Mouse (Mus musculus) heart, adult 2 months (tissue): ENCODE results near the gene 4930596D02Rik. TPM values are rescaled to one million over a fixed set of nuclear protein-coding genes. Genes with fewer than 3 reads are reported as not detected.

Experiments
- DNase-seq, 2 experiments: peaks; one replicate each; pipeline ENCODE4 v3.0.0; 2021
- H3K27ac ChIP-seq: fragments of 200-600 bp; 2 replicates; pipeline ENCODE4 v1.8.1; 2022
- H3K27me3 ChIP-seq: fragments of 200-500 bp; 2 replicates; pipeline ENCODE4 v1.6.1; 2012; ENCODE audit warnings: mild to moderate bottlenecking, low read length, inconsistent platforms, mixed read lengths; ENCODE audit not compliant: control insufficient read depth, insufficient read depth
- H3K36me3 ChIP-seq: fragments of 200-500 bp; 2 replicates; pipeline ENCODE4 v1.6.1; 2012; ENCODE audit warnings: low read length, inconsistent platforms; ENCODE audit not compliant: control insufficient read depth, insufficient read depth
- H3K4me1 ChIP-seq: fragments of 200-500 bp; 2 replicates; pipeline ENCODE4 v1.6.1; 2011; ENCODE audit warnings: low read length; ENCODE audit not compliant: control insufficient read depth, insufficient read depth
- H3K4me3 ChIP-seq: fragments of 200-600 bp; 2 replicates; pipeline ENCODE4 v1.8.1; 2022
- H3K79me2 ChIP-seq: fragments of 200-500 bp; replicated peaks from 2 replicates; pipeline ENCODE4 v1.6.1; 2012; ENCODE audit warnings: mild to moderate bottlenecking, inconsistent platforms, low read length, moderate library complexity, mixed read lengths; ENCODE audit not compliant: control insufficient read depth, insufficient read depth
- H3K9ac ChIP-seq: fragments of 200-500 bp; 2 replicates; pipeline ENCODE4 v1.6.1; 2012; ENCODE audit warnings: low read depth, mild to moderate bottlenecking, control low read depth, inconsistent platforms, low read length, mixed read lengths
- CTCF ChIP-seq: fragments of 200-600 bp; IDR thresholded peaks from 2 replicates; pipeline ENCODE4 v1.8.1; 2022; ENCODE audit warnings: antibody characterized with exemption, mild to moderate bottlenecking, moderate library complexity
- EP300 ChIP-seq: fragments of 200-500 bp; IDR thresholded peaks from 2 replicates; pipeline ENCODE4 v1.6.1; 2011; ENCODE audit warnings: low read depth, low read length, control low read depth; ENCODE audit not compliant: insufficient read depth
- POLR2A ChIP-seq: fragments of 200-500 bp; IDR thresholded peaks from 2 replicates; pipeline ENCODE4 v1.6.1; 2011; ENCODE audit warnings: mild to moderate bottlenecking, low read depth, low read length, control low read depth; ENCODE audit not compliant: insufficient read depth
- WGBS: fragments of 180-500 bp; shearing (Covaris S2); methylation state at CpG from one replicate; pipeline ENCODE4 v1.1.7; 2018; 5-methylcytosine and 5-hydroxymethylcytosine counted together
- intact Hi-C: fragments of 180-260 bp; cut with DNase I; formaldehyde crosslinking; loops from one replicate; pipeline ENCODE4 v1.15.1; 2025
- long read RNA-seq: library from polyadenylated mRNA; stranded (forward); transcript quantifications from one replicate; pipeline ENCODE4 v2.0.0, GENCODE M21; 2021
- polyA plus RNA-seq: library from polyadenylated mRNA; depleted of rRNA; stranded (reverse); fragments of >200 nt; gene quantifications from 2 replicates; pipeline ENCODE4 v1.2.3, GENCODE M21; 2012; rRNA removed
- total RNA-seq, 2 experiments: library from RNA; stranded (reverse); gene quantifications; 2 replicates each; pipeline ENCODE4 v1.2.3; 2021

Gene 4930596D02Rik
- total RNA-seq: not detected
- not detected in 2 replicates for polyA plus RNA-seq
- long read RNA-seq: 0 reads

DNA sequence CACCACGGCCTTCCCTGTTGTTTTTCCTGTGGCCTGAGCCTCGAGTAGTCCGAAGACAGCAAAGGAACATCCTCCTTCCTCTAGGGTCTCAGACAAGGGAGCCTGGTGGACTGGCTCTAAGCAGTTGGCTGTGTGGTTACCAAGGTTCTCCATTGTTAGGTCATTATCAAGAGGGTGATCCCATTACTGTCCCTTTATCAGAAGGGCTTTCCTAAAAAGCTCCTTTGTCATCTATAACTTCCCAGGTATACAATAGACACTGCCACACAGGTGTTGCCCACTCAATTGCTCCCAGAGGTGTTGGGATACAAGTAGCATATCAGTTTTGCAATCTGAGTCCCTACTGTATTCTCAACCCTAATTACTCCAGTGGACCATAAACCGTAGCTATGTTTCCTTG, at the start of gene 4930596D02Rik:
TSS of gene 4930596D02Rik (minus strand) at position 101 of the 400 bp plus-strand sequence.
- Histone ChIP-seq H3K79me2 (no peaks in the 10 kb centered on the region), H3K36me3 (no peaks in the 10 kb centered on the region), H3K4me3 (no peak within 1 kb of the TSS), H3K4me1 (no peaks in the 10 kb centered on the region), H3K27me3 (no peaks in the 10 kb centered on the region), H3K27ac (no peak within 1 kb of the TSS), H3K9ac (no peak within 1 kb of the TSS)
- WGBS: 60% methylated on average over 4 of the region's 4 CpGs
- DNase-seq: no peak
- intact Hi-C loops: no loop called here
- TF ChIP-seq POLR2A: no peak
- no peak for TF ChIP-seq EP300
- TF ChIP-seq CTCF: no peak

DNA sequence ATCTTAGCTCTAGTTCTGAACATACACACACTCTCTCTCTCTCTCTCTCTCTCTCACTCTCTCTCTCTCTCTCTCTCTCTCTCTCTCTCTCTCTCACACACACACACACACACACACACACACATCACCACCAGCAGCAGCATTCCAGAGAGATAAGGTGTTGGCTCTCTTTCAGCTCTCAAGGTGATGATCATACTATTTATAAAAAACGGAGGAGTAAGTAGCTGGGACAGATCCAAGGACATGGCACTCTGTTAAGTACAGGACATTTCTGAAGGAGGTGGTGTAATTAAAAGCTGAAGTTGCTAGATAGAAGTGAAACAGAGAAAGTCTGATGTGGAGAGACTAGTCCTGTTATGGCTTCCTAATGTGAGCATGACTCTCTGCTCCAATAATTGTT, 41.5 kb upstream of the 4930596D02Rik start:
- Histone ChIP-seq H3K36me3 (no peaks in the 10 kb centered on the region), H3K27me3 (no peaks in the 10 kb centered on the region), H3K9ac (no peak overlapping the region), H3K4me3 (no peak overlapping the region), H3K4me1 (no peaks in the 10 kb centered on the region; the same call in 1 of the 2 replicates), H3K27ac (no peak overlapping the region), H3K79me2 (no peaks in the 10 kb centered on the region)
- intact Hi-C loops: loop anchor here (10.0 kb wide), 1 partner anchor 122 kb away; no protein-coding TSS in a partner anchor
- DNase-seq: no peak
- 16% methylated on average over 1 of the region's 1 CpGs for WGBS
- TF ChIP-seq POLR2A (no peak), CTCF (no peak), EP300 (no peak)

DNA sequence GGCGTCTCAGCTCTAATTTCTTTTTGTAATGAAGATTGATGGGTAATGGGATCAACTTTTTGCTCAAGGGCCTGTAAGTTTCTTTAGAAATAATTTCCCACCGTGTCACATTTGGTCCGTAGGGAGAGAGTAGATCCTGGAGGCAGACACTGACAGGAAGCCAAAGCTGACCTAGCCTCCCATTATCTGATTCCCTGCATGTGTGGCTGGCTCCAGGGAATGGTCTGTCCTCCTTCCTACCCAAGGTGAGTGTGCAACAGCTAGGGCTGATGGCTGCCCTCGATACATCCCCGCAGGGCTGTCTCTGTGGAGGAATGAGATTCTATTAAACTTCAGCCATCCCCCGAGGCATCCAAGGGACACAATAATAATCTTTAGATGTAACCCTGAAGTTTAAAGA, 33.5 kb upstream of the 4930596D02Rik start:
- DNase-seq: no peak
- Histone ChIP-seq H3K27me3 (no peaks in the 10 kb centered on the region), H3K4me1 (no peaks in the 10 kb centered on the region), H3K4me3 (no peak overlapping the region), H3K9ac (no peak overlapping the region), H3K27ac (no peak overlapping the region), H3K79me2 (no peaks in the 10 kb centered on the region), H3K36me3 (no peaks in the 10 kb centered on the region)
- WGBS: 71% methylated on average over 6 of the region's 6 CpGs
- TF ChIP-seq CTCF (no peak), EP300 (no peak), POLR2A (no peak)
- intact Hi-C loops: no loop called here

DNA sequence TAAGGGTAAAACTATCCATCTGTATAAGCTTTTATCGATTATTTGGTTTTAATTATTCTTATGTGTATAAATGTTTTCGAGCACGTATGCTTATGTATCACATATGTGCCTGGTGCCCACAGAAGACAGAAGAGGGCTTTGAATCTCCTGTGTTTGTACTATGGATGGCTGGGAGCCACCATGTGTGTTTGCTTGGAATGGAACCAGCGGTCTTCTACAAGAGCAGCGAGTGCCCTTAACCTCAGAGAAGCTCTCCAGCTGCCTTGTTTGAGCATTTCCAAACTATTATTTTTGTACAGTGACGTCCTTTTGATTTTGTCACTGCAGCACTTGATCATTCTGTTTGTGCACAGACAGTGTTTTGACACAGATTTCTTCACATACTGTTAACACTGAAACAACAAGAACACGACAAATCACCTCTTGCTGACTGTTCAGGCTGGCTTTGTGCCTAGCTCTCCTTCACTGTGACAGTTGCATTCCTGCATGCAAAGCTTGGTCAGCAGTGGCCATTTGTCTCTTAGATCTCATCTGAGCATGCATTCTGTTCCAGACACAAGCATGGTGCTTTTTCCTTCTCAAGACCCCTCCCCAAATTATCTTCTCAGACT, 30.4 kb upstream of the 4930596D02Rik start:
- DNase-seq: no peak
- intact Hi-C loops: no loop called here

DNA sequence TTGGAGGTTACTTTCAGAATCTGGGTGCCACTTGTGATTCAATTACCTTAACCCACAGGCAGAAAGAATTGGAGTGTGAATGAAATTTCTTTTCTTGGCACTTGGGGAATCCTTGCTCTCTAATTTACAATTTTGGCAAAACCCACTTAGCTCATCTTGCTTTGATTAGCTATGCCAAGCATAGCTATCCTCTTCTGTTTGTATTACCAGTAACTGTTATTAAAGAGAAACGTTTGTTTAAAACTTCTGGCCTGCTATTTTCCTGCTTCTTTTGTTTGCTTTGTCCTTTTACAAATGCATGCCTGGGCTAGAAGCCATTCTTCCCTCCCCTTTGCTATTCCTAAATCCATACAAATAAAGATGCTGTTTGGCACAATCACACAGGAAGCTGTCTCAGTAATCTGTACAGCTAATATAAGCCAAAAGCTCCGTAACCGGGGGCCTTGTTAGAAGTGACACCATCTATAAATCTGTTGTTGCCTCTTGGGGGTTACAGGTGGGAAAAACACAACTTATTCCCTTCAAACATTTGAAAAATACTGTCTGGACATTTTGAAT, 19.0 kb downstream of the 4930596D02Rik start:
- WGBS: 41% methylated on average over 3 of the region's 3 CpGs
- no peak for DNase-seq
- H3K4me1 ChIP-seq: no peaks in the 10 kb centered on the region
- H3K79me2 ChIP-seq: no peaks in the 10 kb centered on the region
- H3K36me3 ChIP-seq: no peaks in the 10 kb centered on the region
- H3K27ac ChIP-seq: no peak overlapping the region
- no peak overlapping the region for H3K4me3 ChIP-seq
- TF ChIP-seq POLR2A: no peak
- TF ChIP-seq CTCF: no peak
- TF ChIP-seq EP300: no peak
- H3K27me3 ChIP-seq: no peaks in the 10 kb centered on the region
- no peak overlapping the region for H3K9ac ChIP-seq
- intact Hi-C loops: no loop called here

More for the DNA sequence above, 30.4 kb upstream of the 4930596D02Rik start:
- WGBS: 52% methylated on average over 7 of the region's 7 CpGs
- H3K27ac ChIP-seq: no peak overlapping the region
- no peaks in the 10 kb centered on the region for H3K4me1 ChIP-seq
- no peak overlapping the region for H3K9ac ChIP-seq
- no peaks in the 10 kb centered on the region for H3K27me3 ChIP-seq
- no peaks in the 10 kb centered on the region for H3K36me3 ChIP-seq
- H3K4me3 ChIP-seq: no peak overlapping the region
- TF ChIP-seq EP300 (no peak), CTCF (no peak), POLR2A (no peak)
- no peaks in the 10 kb centered on the region for H3K79me2 ChIP-seq

DNA sequence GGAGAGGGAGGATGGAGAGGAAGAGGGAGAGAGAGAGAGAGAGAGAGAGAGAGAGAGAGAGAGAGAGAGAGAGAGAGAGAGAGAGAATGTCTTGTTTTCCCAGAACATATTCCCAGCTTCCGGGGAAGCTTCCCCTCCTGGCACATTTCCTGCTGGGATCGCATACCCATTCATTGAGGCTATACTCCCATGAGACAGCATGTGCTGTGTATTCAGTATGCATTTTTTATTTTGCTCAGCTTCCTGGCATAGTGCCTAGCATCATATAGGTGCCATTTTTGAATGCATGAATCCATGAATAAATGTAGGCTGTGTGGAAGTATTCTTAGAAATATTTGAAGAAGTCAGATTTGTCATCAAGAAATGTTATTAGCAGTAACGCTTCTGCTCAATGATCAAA, 31.7 kb downstream of the 4930596D02Rik start:
- no peak for DNase-seq
- no peak overlapping the region for H3K9ac ChIP-seq
- intact Hi-C loops: no loop called here
- TF ChIP-seq POLR2A (no peak), EP300 (no peak), CTCF (no peak)
- H3K4me3 ChIP-seq: no peak overlapping the region
- H3K36me3 ChIP-seq: no peaks in the 10 kb centered on the region
- no peaks in the 10 kb centered on the region for H3K4me1 ChIP-seq
- H3K27me3 ChIP-seq: no peaks in the 10 kb centered on the region
- no peaks in the 10 kb centered on the region for H3K79me2 ChIP-seq
- H3K27ac ChIP-seq: no peak overlapping the region
- WGBS: 56% methylated on average over 3 of the region's 3 CpGs
